Mouse (Mus musculus) CH12.LX (cell line): ENCODE measurements around the gene Nlrp4f.

Experiments used
- CHD1 ChIP-seq: IDR thresholded peaks from 2 replicates; pipeline ENCODE4 v1.6.1; 2012; ENCODE audit warnings: low read depth, low read length, improper control_type of control experiment, inconsistent platforms
- CTCF ChIP-seq, 2 experiments: IDR thresholded peaks in 1 of 2; conservative IDR thresholded peaks in 1 of 2; 2 replicates each; pipeline ENCODE4 v1.5.1; 2011 to 2012; ENCODE audit warnings: low read depth in 2 of 2, low read length in 2 of 2, improper control_type of control experiment in 1 of 2, inconsistent platforms in 1 of 2, mild to moderate bottlenecking in 1 of 2, moderate library complexity in 1 of 2
- HCFC1 ChIP-seq: IDR thresholded peaks from 2 replicates; pipeline ENCODE4 v1.6.1; 2012; ENCODE audit warnings: low read depth, mild to moderate bottlenecking, inconsistent platforms, low read length, improper control_type of control experiment
- JUND ChIP-seq: conservative IDR thresholded peaks from 2 replicates; pipeline ENCODE4 v1.6.1; 2011; ENCODE audit warnings: low read depth, low read length, improper control_type of control experiment
- MAFK ChIP-seq: IDR thresholded peaks from 2 replicates; pipeline ENCODE4 v1.6.1; 2011; ENCODE audit warnings: low read length, improper control_type of control experiment; ENCODE audit not compliant: insufficient replicate concordance
- MAX ChIP-seq: IDR thresholded peaks from 2 replicates; pipeline ENCODE4 v1.6.1; 2011; ENCODE audit warnings: low read length, improper control_type of control experiment
- MAZ ChIP-seq: IDR thresholded peaks from 2 replicates; pipeline ENCODE4 v1.6.1; 2012; ENCODE audit warnings: low read depth, mild to moderate bottlenecking, inconsistent platforms, low read length, improper control_type of control experiment, moderate library complexity
- MYC ChIP-seq: IDR thresholded peaks from 2 replicates; pipeline ENCODE4 v1.6.1; 2011; ENCODE audit warnings: low read depth, mild to moderate bottlenecking, improper control_type of control experiment, low read length
- PAX5 ChIP-seq: IDR thresholded peaks from 2 replicates; pipeline ENCODE4 v1.6.1; 2012; ENCODE audit warnings: low read length, inconsistent platforms, mixed read lengths
- POLR2A ChIP-seq: IDR thresholded peaks from 2 replicates; pipeline ENCODE4 v1.6.1; 2011; ENCODE audit warnings: low read depth, mild to moderate bottlenecking, improper control_type of control experiment, low read length
- POLR2AphosphoS2 ChIP-seq: IDR thresholded peaks from 2 replicates; pipeline ENCODE4 v1.6.1; 2011; ENCODE audit warnings: low read depth, low read length, improper control_type of control experiment
- SIN3A ChIP-seq: IDR thresholded peaks from 2 replicates; pipeline ENCODE4 v1.6.1; 2012; ENCODE audit warnings: low read length, improper control_type of control experiment, inconsistent platforms
- UBTF ChIP-seq: IDR thresholded peaks from 2 replicates; pipeline ENCODE4 v1.6.1; 2012; ENCODE audit warnings: low read depth, mild to moderate bottlenecking, inconsistent platforms, low read length, improper control_type of control experiment, moderate library complexity
- ZNF384 ChIP-seq: IDR thresholded peaks from 2 replicates; pipeline ENCODE4 v1.6.1; 2012; ENCODE audit warnings: low read depth, low read length, improper control_type of control experiment, inconsistent platforms

DNA sequence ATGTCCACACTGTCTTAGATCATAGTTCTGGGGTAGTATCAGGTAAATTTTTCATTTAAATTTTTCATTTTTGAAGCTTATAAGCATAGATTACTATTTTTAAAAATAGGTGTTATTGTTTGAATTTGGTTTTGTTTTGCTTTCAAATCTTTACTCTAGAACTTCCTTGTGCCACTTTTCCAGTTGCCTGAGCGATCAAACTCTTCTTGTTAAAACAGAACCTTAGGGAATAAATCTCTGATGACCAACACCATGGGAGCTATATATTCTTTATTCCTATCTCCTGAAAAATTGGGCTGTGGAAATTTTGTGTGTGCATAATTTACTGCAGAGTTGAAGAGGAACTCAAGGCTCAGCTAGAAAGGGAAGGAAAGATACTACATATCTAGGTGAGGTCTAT is 55.8 kb downstream of the Nlrp4f start, which contains the start of gene Olfr466:
- TF ChIP-seq HCFC1 (no peak), POLR2A (no peak), MAX (no peak), SIN3A (no peak), PAX5 (no peak), CHD1 (no peak), CTCF (conservative IDR thresholded peaks at IDR 0.05 in 1 of 2, IDR thresholded peaks at IDR 0.05 in 1 of 2; ENCODE audit: low read depth in 2 of 2, low read length in 2 of 2) (no peak), POLR2AphosphoS2 (no peak), JUND (no peak), UBTF (no peak), MAZ (no peak), MAFK (no peak), ZNF384 (no peak), MYC (no peak)
